In the genomic region with DNA sequence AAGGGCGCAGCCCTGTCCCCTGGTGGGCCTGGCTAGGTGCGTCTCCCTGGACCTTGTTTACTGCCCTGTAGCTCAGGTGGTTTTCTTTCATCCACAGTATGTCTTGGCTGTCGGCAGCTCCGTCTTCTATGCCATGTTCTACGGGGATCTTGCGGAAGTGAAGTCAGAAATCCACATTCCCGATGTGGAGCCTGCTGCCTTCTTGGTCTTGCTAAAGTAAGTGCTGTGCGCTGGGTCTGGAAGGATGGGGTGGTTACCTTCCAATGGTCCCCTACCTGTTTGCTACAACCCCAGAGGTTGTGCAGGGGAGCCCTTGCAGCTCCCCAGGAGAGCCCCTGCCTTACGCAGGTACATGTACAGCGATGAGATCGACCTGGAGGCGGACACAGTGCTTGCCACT, we compare ENCODE assay signal across 7 mouse cellular contexts. TPM values are rescaled to one million over a fixed set of nuclear protein-coding genes. Genes with fewer than 3 reads are reported as not detected.
A peak's percentile ranks its signal among the peaks of the same experiment; 100 is the strongest.
DNase-seq lines count a peak whose midpoint lies in the region; ATAC-seq and TF ChIP-seq lines count a peak whose summit lies in the region.

No protein-coding gene starts in this region.

- no peaks in the 10 kb centered on the region for H3K9me3 ChIP-seq in lung, embryonic 16.5 days (ENCODE audit: control insufficient read depth, low read length)
- H3K9me3 ChIP-seq in intestine, postnatal 0 days (ENCODE audit: control insufficient read depth): no peaks in the 10 kb centered on the region

- H3K27ac ChIP-seq in lung, embryonic 16.5 days (ENCODE audit: low read length): peak overlapping the region; percentile 93
- H3K27ac ChIP-seq in embryonic fibroblast, embryonic 13.5 days (ENCODE audit: insufficient read depth, low read length): no peak overlapping the region
- H3K27ac ChIP-seq in intestine, postnatal 0 days (ENCODE audit: low read depth, low read length): peak overlapping the region; percentile 93
- peak overlapping the region; percentile 48 for H3K27ac ChIP-seq in olfactory bulb, adult 2 months (ENCODE audit: insufficient read depth, low read depth, low read length)

- no peak for TF ChIP-seq CTCF in embryonic fibroblast, embryonic 13.5 days (IDR thresholded peaks at IDR 0.05; ENCODE audit: borderline replicate concordance, insufficient read depth, low read length)
- TF ChIP-seq CTCF in intestine, postnatal 0 days (IDR thresholded peaks at IDR 0.05; ENCODE audit: low read depth): no peak
- TF ChIP-seq CTCF in olfactory bulb, adult 2 months (IDR thresholded peaks at IDR 0.05; ENCODE audit: insufficient read depth, low read depth, low read length): no peak

- peaks cover 50% of the 10 kb centered on the region for H3K36me3 ChIP-seq in lung, embryonic 16.5 days (ENCODE audit: control insufficient read depth, insufficient read depth, low read length)
- peaks cover 60% of the 10 kb centered on the region for H3K36me3 ChIP-seq in intestine, postnatal 0 days (ENCODE audit: control insufficient read depth, insufficient read depth)

- DNase-seq in lung, adult 18-20 months: no peak

- no peak for ATAC-seq in lung, embryonic 16.5 days (ENCODE audit: low read depth)
- no peak for ATAC-seq in intestine, postnatal 0 days
- ATAC-seq in CD4-positive, CD25-positive, alpha-beta regulatory T cell, adult 4 months: no peak
- ATAC-seq in granulocyte monocyte progenitor cell, adult 5-6 weeks (replicated peaks; ENCODE audit: poor library complexity, severe bottlenecking): no peak

- H3K4me1 ChIP-seq in lung, embryonic 16.5 days (replicated peaks; ENCODE audit: control insufficient read depth, insufficient read depth, low read length): peaks cover 14% of the 10 kb centered on the region
- no peaks in the 10 kb centered on the region for H3K4me1 ChIP-seq in embryonic fibroblast, embryonic 13.5 days (ENCODE audit: control insufficient read depth, insufficient read depth, low read length)
- H3K4me1 ChIP-seq in intestine, postnatal 0 days (replicated peaks; ENCODE audit: control insufficient read depth, insufficient read depth, low read length): no peaks in the 10 kb centered on the region
- H3K4me1 ChIP-seq in olfactory bulb, adult 2 months (ENCODE audit: control insufficient read depth, insufficient read depth, low read length): peaks cover 21% of the 10 kb centered on the region

- no peak for TF ChIP-seq POLR2A in embryonic fibroblast, embryonic 13.5 days (IDR thresholded peaks at IDR 0.05; ENCODE audit: low read depth, low read length)
- TF ChIP-seq POLR2A in olfactory bulb, adult 2 months (IDR thresholded peaks at IDR 0.05; ENCODE audit: insufficient read depth, low read depth, low read length): no peak

- H3K27me3 ChIP-seq in lung, embryonic 16.5 days (ENCODE audit: control insufficient read depth, insufficient read depth, low read depth, low read length): no peaks in the 10 kb centered on the region
- H3K27me3 ChIP-seq in intestine, postnatal 0 days (replicated peaks; ENCODE audit: control insufficient read depth, insufficient read depth, low read length): no peaks in the 10 kb centered on the region

- peak overlapping the region; percentile 74 for H3K4me3 ChIP-seq in lung, embryonic 16.5 days (ENCODE audit: low read length)
- H3K4me3 ChIP-seq in embryonic fibroblast, embryonic 13.5 days (ENCODE audit: insufficient read depth, low read length): peak overlapping the region; percentile 53
- peak overlapping the region; percentile 81 for H3K4me3 ChIP-seq in intestine, postnatal 0 days (ENCODE audit: low read depth, low read length)
- H3K4me3 ChIP-seq in olfactory bulb, adult 2 months (ENCODE audit: insufficient read depth, low read depth, low read length): peak overlapping the region; percentile 82

- H3K4me2 ChIP-seq in lung, embryonic 16.5 days (ENCODE audit: low read depth, low read length): peak overlapping the region; percentile 92
- peak overlapping the region; percentile 91 for H3K4me2 ChIP-seq in intestine, postnatal 0 days (replicated peaks; ENCODE audit: low read depth)

- 32% methylated on average over 12 of the region's 12 CpGs for whole genome bisulfite sequencing in lung, embryonic 16.5 days
- WGBS in intestine, postnatal 0 days: 37% methylated on average over 12 of the region's 12 CpGs
- 35% methylated on average over 12 of the region's 12 CpGs for WGBS in olfactory bulb, adult 2 months

- H3K9ac ChIP-seq in lung, embryonic 16.5 days (ENCODE audit: low read length): peak overlapping the region; percentile 87
- peak overlapping the region; percentile 74 for H3K9ac ChIP-seq in intestine, postnatal 0 days (ENCODE audit: low read depth, low read length)

RNA-seq across cellular contexts. Expression of gene Btbd6, which starts 0.9 kb away (rescaled TPM):
- 23.8 and 26.2 TPM in 2 replicates for polyA plus RNA-seq in lung, embryonic 16.5 days (2015; fragmentation: Nextera tagmentation; extraction: Ambion mirVana)
- polyA plus RNA-seq in embryonic fibroblast, embryonic 13.5 days (2011; ENCODE audit: insufficient read length, low read depth, missing spikeins): 7.9 and 9.0 TPM in 2 replicates
- 13.1 and 13.3 TPM in 2 replicates for polyA plus RNA-seq in intestine, postnatal 0 days (2015; fragmentation: Nextera tagmentation; extraction: Ambion mirVana)
- not detected in 2 replicates for polyA plus RNA-seq in olfactory bulb, adult 2 months (2012; ENCODE audit: insufficient read depth, insufficient read length, low replicate concordance, missing spikeins)
- 1 to 10 TPM; 7.8 to 8.7 TPM for polyA plus RNA-seq in CD4-positive, CD25-positive, alpha-beta regulatory T cell, adult 4 months (2017; shearing (Covaris generic))
- 2.4 and 10.5 TPM in 2 replicates for total RNA-seq in granulocyte monocyte progenitor cell, adult 5-6 weeks (2014; fragmentation: Nextera tagmentation)
- 3.3 and 6.8 TPM in 2 replicates for total RNA-seq in granulocyte monocyte progenitor cell, adult 5-6 weeks (2017)

RNA-seq across cellular contexts. Expression of gene Brf1, which starts 23.3 kb away (rescaled TPM):
- polyA plus RNA-seq in lung, embryonic 16.5 days (2015; fragmentation: Nextera tagmentation; extraction: Ambion mirVana): 55.5 TPM in 2 replicates
- polyA plus RNA-seq in embryonic fibroblast, embryonic 13.5 days (2011; ENCODE audit: insufficient read length, low read depth, missing spikeins): 25.3 and 37.2 TPM in 2 replicates
- 17.9 and 21.3 TPM in 2 replicates for polyA plus RNA-seq in intestine, postnatal 0 days (2015; fragmentation: Nextera tagmentation; extraction: Ambion mirVana)
- polyA plus RNA-seq in olfactory bulb, adult 2 months (2012; ENCODE audit: insufficient read depth, insufficient read length, low replicate concordance, missing spikeins): not detected in 2 replicates
- 10 to 100 TPM; 26.9 to 32.7 TPM for polyA plus RNA-seq in CD4-positive, CD25-positive, alpha-beta regulatory T cell, adult 4 months (2017; shearing (Covaris generic))
- 38.7 and 42.6 TPM in 2 replicates for total RNA-seq in granulocyte monocyte progenitor cell, adult 5-6 weeks (2014; fragmentation: Nextera tagmentation)
- 28.1 and 41.3 TPM in 2 replicates for total RNA-seq in granulocyte monocyte progenitor cell, adult 5-6 weeks (2017)

RNA-seq across cellular contexts. Expression of gene Nudt14, which starts 35.2 kb away (rescaled TPM):
- 109 and 121 TPM in 2 replicates for polyA plus RNA-seq in lung, embryonic 16.5 days (2015; fragmentation: Nextera tagmentation; extraction: Ambion mirVana)
- 6.4 and 8.4 TPM in 2 replicates for polyA plus RNA-seq in embryonic fibroblast, embryonic 13.5 days (2011; ENCODE audit: insufficient read length, low read depth, missing spikeins)
- polyA plus RNA-seq in intestine, postnatal 0 days (2015; fragmentation: Nextera tagmentation; extraction: Ambion mirVana): 90.6 and 92.1 TPM in 2 replicates
- not detected in 2 replicates for polyA plus RNA-seq in olfactory bulb, adult 2 months (2012; ENCODE audit: insufficient read depth, insufficient read length, low replicate concordance, missing spikeins)
- polyA plus RNA-seq in CD4-positive, CD25-positive, alpha-beta regulatory T cell, adult 4 months (2017; shearing (Covaris generic)): 10 to 100 TPM; 38.1 to 42.5 TPM
- 15.9 and 33.3 TPM in 2 replicates for total RNA-seq in granulocyte monocyte progenitor cell, adult 5-6 weeks (2014; fragmentation: Nextera tagmentation)
- 16.6 and 25.4 TPM in 2 replicates for total RNA-seq in granulocyte monocyte progenitor cell, adult 5-6 weeks (2017)

RNA-seq across cellular contexts. Expression of gene Pacs2, which starts 37.2 kb away (rescaled TPM):
- polyA plus RNA-seq in lung, embryonic 16.5 days (2015; fragmentation: Nextera tagmentation; extraction: Ambion mirVana): 10.5 and 12.2 TPM in 2 replicates
- 33.4 and 44.5 TPM in 2 replicates for polyA plus RNA-seq in embryonic fibroblast, embryonic 13.5 days (2011; ENCODE audit: insufficient read length, low read depth, missing spikeins)
- 5.1 and 5.2 TPM in 2 replicates for polyA plus RNA-seq in intestine, postnatal 0 days (2015; fragmentation: Nextera tagmentation; extraction: Ambion mirVana)
- not detected in 2 replicates for polyA plus RNA-seq in olfactory bulb, adult 2 months (2012; ENCODE audit: insufficient read depth, insufficient read length, low replicate concordance, missing spikeins)
- polyA plus RNA-seq in CD4-positive, CD25-positive, alpha-beta regulatory T cell, adult 4 months (2017; shearing (Covaris generic)): 1 to 10 TPM; 5.8 to 7.3 TPM
- total RNA-seq in granulocyte monocyte progenitor cell, adult 5-6 weeks (2014; fragmentation: Nextera tagmentation): 23.7 and 28.5 TPM in 2 replicates
- 6.9 and 8.8 TPM in 2 replicates for total RNA-seq in granulocyte monocyte progenitor cell, adult 5-6 weeks (2017)

RNA-seq across cellular contexts. Expression of gene Jag2, which starts 47.6 kb away (rescaled TPM):
- 5.6 and 6.5 TPM in 2 replicates for polyA plus RNA-seq in lung, embryonic 16.5 days (2015; fragmentation: Nextera tagmentation; extraction: Ambion mirVana)
- 0.25 TPM in 1 of 2 replicates, not detected in the other for polyA plus RNA-seq in embryonic fibroblast, embryonic 13.5 days (2011; ENCODE audit: insufficient read length, low read depth, missing spikeins)
- polyA plus RNA-seq in intestine, postnatal 0 days (2015; fragmentation: Nextera tagmentation; extraction: Ambion mirVana): 1.4 and 1.6 TPM in 2 replicates
- polyA plus RNA-seq in olfactory bulb, adult 2 months (2012; ENCODE audit: insufficient read depth, insufficient read length, low replicate concordance, missing spikeins): not detected in 2 replicates
- 1 to 10 TPM; 1.1 to 2.0 TPM for polyA plus RNA-seq in CD4-positive, CD25-positive, alpha-beta regulatory T cell, adult 4 months (2017; shearing (Covaris generic))
- total RNA-seq in granulocyte monocyte progenitor cell, adult 5-6 weeks (2014; fragmentation: Nextera tagmentation): 0.95 and 1.0 TPM in 2 replicates
- 0.22 and 1.4 TPM in 2 replicates for total RNA-seq in granulocyte monocyte progenitor cell, adult 5-6 weeks (2017)

Comparison
In these comparisons a context has a peak if more than half of its experiments do, and no peak if none do; other contexts are left out.
1. RNA of gene Brf1, which starts 23.3 kb away (polyA plus RNA-seq): 55.5 TPM in lung, embryonic 16.5 days, 25.3 to 37.2 TPM in embryonic fibroblast, embryonic 13.5 days, 26.9 to 32.7 TPM in CD4-positive, CD25-positive, alpha-beta regulatory T cell, adult 4 months and 17.9 to 21.3 TPM in intestine, postnatal 0 days; not detected in olfactory bulb, adult 2 months; every median in the first group is over 10 times any median in the second.
2. Peak in every context shown above with its lines, with median percentiles within 50 percentile points of each other: H3K4me3 ChIP-seq.